Mouse (Mus musculus) T-helper 2 cell (primary cell): ENCODE data around the gene U2af1.

Source experiments
- in situ Hi-C: fragments of 300-600 bp; cut with MboI, MseI; formaldehyde crosslinking; loops from one replicate; pipeline ENCODE4 v1.15.1; 2025; ENCODE audit warnings: high pct_unique_total_duplicates

U2af1 gene

GRCm38 (mm10) chr17:31658468-31659185, at the start of gene U2af1:
Gene U2af1 (minus strand): TSS chr17:31658892.
- in situ Hi-C loops = no loop called here

DNA sequence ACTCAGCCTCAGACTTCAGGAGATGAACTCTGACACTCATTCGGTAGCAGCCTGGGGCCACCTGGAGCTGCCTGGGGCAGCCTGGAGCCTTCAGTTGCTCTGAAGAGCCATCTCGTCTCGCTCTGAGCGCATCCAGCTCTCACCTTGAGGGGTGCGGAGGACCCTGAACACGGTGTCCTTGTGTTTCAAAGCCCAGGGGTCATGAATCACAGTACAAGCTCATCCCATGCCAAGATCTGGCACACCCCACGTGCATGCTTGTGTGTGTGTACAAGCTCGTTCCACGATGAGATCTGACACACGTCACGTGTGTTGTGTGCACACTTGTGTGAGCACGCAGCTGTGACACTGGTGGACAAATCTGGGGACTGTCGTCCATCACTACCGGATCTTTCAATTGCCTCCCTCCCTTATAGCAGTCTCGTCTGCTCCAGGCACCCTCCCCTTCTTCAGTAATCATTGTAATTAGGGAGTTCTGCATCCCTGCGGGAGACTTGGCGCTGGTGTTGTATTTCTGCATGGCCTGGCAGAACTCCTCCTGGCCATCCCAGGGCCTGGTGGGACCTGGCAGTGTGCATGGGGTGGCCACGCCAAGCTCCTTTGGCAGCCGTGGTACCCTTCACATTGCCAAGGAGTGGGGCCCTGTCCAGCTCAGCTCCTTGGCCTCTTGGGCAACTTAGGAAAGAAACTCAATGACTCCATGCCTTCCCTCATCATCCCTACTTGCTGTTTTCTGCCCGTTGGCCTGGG, 46.8 kb upstream of the U2af1 start:
- in situ Hi-C loops = no loop called here

DNA sequence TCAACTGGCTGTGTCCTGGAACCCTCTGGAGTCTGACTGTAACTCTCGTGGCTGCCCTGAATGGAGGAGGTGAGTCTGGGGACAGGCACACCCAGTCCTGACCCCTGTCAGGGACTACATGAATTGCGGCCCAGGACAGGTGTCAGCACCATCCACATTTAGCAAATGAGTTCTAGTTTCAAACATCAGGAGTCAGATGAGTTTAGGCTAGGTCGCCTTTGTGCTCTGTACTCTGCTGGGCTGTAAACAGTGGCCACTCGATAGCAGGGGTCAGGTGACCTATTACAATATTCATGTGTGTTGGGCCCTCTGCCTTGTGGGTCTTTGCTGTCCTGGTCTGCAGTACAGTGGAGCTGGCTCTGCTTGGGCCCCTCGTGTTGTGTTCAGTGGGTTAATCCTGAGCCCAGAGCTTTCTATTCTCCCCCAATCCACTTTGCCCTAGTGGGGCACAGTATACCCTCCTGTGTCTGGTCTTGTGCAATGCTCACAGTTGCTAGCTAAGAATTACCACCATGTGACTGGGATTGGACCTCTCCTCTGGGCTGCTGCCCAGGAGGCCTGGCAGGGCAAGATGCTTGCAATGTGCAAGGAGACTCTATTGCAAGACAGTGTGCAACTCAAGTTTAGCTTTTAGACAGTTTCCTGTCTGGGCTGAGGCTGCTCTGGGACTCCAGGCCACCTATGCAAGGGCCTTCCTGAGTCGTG, 44.7 kb upstream of the U2af1 start:
- in situ Hi-C loops = no loop called here

GRCm38 (mm10) chr17:31698347-31698746, 39.7 kb upstream of the U2af1 start:
- in situ Hi-C loops = loop anchor here (5.0 kb wide), 2 partner anchors 49 to 159 kb away; partner anchors contain the start of gene Sik1

DNA sequence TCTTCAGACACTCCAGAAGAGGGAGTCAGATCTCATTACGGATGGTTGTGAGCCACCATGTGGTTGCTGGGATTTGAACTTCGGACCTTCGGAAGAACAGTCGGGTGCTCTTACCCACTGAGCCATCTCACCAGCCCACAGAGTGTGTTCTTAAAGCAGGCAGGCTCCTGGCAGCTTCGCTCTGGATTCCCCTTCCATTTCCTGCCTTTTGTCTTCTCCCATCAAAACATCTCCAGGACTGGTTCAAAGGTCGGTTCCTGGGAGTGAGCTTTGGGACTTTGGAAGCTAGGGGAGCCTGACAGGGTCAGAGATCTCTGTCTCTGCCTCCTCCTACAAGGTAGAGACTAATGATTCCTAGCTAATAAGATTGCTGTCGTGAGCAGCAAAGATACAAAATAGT, 36.7 kb upstream of the U2af1 start:
- in situ Hi-C loops = loop anchor here (5.0 kb wide), 2 partner anchors 52 to 162 kb away; partner anchors contain the start of gene Sik1

DNA sequence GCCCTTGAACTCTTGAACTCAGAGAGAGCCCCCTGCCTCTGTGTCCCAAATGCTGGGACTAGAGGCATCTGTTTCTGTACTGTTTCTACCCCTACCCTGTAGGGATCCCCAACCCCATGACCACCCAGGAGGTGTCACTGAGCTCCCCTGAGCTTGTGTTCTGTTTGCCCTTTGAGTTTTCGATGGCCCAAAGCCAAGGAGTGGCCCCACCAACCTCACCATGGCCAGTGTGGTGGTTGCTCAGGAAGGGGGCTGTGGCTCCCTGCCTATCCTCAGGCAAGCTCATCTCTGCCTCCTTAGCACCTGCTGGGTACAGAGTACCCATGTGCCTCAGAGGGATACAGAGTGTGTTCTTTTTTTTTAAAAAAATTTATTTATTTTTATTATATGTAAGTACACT, 36.3 kb upstream of the U2af1 start:
- in situ Hi-C loops = loop anchor here (5.0 kb wide), 2 partner anchors 52 to 162 kb away; partner anchors contain the start of gene Sik1

DNA sequence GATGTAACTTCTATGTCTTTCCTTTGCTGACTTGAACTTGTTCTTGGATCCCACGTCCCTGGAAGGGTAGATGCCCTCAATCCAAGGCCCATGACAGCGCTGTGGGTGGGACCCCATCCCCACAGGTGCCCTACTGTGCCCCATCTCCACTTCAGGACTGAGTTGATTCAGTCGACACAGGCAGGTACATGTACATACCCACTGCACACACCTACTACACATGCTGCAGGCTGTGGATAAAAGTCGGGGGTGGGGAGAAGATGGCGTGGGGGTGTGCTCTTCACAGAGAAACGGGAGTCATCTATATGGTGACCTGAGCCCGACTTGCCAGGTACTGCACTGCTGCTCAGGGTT, 35.3 kb upstream of the U2af1 start:
- in situ Hi-C loops = no loop called here

DNA sequence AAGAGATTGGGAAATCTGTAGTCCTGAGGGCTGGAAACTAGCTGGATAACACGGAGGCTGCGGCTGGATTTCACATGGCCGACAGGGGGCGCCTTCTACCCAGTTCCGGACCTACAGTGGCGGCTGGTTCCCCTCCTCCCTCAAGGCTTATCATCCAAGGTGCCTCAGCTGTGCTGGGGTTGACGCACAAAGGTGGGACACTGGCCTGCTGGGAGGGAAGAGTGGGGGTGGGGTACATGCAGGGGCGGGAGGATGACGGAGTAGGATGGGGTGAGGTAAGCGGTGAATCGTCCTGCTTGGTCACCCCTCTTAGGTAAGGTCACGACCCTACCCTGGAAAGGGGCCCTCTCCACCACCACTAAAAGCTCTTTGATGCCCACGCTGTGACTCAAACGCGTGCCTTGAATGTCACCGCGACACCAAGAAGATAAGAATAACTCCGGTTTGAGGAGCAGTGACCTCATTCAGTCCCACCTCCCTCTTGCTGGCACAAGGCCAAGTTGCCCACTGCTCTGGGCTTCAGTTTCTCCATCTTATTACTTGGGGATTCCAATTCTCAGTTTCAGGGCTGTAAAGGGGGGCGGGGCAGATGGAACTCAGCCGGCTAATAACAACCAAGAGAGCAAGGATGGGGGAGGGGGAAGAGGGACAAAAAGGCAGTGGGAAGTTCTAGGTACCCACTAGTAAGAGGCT, 34.8 kb upstream of the U2af1 start:
- in situ Hi-C loops = no loop called here

DNA sequence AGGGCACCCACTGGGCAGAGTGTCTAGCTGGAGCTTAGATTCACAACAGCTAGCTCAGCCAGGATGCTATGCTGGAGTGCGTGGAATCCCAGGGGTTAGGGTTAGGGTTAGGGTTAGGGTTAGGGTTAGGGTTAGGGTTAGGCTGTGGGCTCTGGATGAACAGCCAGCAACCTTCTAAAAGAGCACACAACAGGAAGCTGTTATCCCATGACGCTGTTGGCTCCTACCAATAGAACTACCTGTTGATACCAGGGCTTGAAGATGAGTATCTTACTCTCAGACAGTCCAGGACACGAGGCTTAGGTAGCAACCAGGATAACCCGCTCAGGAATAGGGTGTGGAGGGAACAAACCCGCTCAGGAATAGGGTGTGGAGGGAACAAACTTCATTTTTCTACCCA, 34.2 kb upstream of the U2af1 start:
- in situ Hi-C loops = no loop called here

- in situ Hi-C loops = loop anchor here (5.0 kb wide), 1 partner anchor 338 kb away; no protein-coding TSS in a partner anchor
Measured at GRCm38 (mm10) chr17:31689606-31690005, 30.9 kb upstream of the U2af1 start.

- in situ Hi-C loops = loop anchor here (5.0 kb wide), 1 partner anchor 339 kb away; no protein-coding TSS in a partner anchor
Measured at GRCm38 (mm10) chr17:31688112-31688511, 29.4 kb upstream of the U2af1 start.

GRCm38 (mm10) chr17:31686225-31686564, 27.5 kb upstream of the U2af1 start:
- in situ Hi-C loops = loop anchor here (5.0 kb wide), 1 partner anchor 341 kb away; no protein-coding TSS in a partner anchor

GRCm38 (mm10) chr17:31685514-31686224, 27.0 kb upstream of the U2af1 start:
- in situ Hi-C loops = loop anchor here (5.0 kb wide), 1 partner anchor 342 kb away; no protein-coding TSS in a partner anchor

DNA sequence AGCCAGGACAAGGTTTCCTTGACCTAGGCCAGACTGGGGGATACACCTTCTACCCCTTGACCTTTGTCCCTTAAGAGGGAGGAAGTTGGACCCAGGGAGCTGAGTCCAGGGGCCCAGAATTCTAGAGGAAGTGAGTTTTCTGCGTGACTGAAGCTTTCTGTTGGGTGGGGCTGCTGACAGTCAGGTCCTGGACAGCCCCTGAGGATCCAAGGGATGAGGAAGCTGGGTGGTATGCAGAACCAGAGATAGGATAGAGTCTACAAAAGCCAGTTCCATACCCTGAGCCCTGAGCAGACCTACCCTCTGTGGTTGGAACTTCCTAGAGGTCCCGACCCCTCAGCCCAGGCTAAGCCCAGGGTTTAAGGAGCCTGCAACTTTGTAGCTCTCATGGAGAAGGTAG, 21.8 kb upstream of the U2af1 start:
- in situ Hi-C loops = no loop called here

DNA sequence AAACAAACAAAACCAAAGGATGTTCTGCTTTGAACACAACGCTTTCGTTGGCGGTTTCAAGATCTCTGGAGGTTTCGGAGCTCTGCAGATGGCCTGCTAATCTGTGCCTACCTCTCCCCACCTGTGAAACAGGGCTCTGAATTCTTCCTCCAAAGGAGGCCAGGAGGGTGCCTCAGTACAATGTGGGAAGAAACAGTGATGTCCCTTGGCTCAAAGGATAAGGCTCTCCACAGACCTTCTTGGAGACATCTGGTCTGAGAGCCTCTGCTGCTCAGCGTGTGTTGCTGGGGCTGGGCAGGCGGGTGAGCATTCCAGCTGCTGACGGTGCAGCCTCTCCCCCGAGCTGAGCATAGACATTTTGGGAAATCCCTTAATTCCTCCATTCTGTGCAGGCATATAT, 18.8 kb upstream of the U2af1 start, which contains the start of gene Cryaa:
Cryaa (plus strand) TSS at position 301 of the 400 bp plus-strand sequence.
- in situ Hi-C loops = no loop called here

DNA sequence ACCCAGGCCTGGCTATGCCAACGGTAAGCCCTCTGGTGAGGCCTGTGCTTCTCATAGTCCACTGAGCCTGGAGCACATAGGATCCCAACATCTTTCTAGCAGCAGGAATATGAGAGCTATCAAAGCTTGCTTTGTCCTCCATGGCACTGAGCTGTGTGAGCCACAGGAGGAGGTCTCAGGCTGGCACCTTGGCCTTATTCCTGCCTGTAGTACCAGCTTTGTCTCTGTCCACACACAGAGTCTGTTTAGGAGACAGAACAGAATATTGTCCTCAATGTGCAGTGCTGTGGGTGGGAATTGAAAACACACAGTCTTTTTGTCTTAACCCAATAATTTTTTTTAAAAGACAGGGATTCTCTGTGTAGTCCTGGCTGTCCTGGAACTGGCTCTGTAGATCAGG, 15.7 kb upstream of the U2af1 start:
- in situ Hi-C loops = no loop called here

DNA sequence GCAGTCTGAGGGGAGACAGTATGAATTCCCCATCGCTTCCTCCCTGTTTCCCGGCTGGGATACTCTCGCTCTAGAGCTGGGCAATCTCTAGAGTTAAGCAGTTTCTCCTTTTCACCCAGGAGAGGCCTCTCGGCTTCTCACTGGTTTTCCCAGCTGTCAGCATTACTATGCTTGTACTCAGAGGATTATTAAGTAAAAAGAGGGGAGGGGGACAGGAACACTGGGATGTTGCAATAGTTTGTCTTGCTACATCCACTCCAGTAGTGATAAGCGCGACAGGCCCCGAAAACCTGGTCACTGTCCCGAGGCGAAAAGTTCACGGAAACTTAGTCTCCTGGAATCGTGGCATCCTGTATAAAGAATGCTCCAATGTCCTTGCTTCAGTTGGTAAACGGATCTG, 13.6 kb upstream of the U2af1 start:
- in situ Hi-C loops = no loop called here

- in situ Hi-C loops = no loop called here
Measured at GRCm38 (mm10) chr17:31671698-31672097, 13.0 kb upstream of the U2af1 start.

DNA sequence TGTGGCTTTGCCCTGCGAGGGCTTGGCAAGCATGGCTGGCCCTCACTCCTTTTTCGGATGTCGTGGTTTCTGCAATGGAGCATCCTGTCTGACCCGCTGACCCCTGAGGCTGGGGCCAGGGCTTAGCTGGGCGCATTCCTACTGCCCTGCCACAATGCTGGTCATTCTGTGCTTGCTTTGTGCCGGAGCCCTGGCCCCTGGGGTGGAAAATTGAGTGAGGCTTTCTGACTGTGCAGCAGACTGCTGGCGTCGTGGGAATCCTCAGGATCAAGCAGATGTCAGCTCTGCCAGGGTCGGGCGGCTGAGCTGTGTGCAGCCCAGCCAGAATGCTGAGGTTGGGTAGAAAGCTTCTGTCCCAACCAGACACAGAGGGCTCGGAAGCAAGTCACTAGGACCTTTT, 11.5 kb upstream of the U2af1 start:
- in situ Hi-C loops = no loop called here

DNA sequence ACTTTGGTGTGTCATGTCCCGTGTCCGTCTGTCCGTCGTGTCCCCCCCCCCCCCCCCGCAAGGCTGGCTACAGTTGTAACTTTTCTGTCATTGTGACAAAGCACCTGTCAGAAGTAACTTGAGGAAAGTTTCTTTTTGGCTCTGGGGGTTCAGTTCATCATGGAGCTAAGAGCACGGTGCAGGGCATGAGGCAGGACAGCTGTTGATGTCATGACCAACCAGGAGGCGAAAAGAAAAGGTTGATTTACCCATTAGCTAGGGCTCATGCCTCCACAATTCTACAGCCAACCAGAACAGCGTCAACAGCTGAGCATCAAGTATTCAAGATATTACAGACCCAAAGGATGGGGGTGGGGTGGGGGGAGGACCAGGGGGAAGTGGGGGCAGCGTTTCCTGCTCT, 9.6 kb upstream of the U2af1 start:
- in situ Hi-C loops = no loop called here

DNA sequence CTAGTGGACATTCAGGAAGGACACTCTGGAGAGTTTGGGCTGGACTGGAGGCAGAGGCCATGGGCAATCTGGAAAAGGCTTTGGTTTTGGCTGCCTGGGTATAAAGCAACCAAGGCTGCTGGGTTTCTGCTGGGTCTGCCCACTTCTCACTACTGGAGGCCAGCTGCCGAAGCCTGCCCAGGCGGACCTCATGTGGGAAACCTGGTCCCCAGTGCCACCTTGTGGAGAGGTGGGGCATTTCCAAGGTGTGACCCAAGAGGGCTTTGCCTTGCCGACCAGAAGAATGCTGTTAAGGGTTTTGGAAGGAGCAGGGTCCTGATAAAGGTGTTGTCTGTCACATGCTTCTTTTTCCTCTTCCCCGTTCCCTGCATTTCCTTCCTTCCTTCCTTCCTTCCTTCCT, 6.1 kb upstream of the U2af1 start:
- in situ Hi-C loops = loop anchor here (5.0 kb wide), 1 partner anchor 132 kb away; no protein-coding TSS in a partner anchor
